Mouse (Mus musculus) c-Kit-positive CD71-negative TER-119-negative erythroid progenitor cells, embryonic 14.5 days (primary cell): ENCODE results near the gene Hnrnph3.

Experiments used
- DNase-seq: peaks from one replicate; pipeline ENCODE4 v3.0.0-alpha.2; 2013; ENCODE audit warnings: low read depth

Hnrnph3 gene

DNA sequence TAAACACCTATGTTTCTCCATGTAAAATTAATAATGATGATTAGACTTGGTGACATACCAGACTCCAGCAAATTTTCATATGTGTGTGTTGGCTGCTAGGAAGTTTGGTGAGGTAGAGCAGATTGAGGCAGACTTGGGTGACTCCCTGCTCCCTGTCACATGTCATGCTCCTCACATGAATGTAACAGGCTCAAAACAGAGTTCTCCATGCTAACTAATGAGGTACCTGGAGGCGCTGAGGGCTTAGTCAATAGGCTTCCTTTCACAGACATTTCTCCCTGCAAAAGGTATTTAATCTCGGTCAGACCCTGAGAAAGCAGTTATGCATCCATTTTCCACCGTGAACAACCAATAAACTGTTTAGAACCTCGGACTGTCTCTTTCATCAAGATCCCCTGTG, 4.4 kb upstream of the Hnrnph3 start:
- no peak for DNase-seq

DNA sequence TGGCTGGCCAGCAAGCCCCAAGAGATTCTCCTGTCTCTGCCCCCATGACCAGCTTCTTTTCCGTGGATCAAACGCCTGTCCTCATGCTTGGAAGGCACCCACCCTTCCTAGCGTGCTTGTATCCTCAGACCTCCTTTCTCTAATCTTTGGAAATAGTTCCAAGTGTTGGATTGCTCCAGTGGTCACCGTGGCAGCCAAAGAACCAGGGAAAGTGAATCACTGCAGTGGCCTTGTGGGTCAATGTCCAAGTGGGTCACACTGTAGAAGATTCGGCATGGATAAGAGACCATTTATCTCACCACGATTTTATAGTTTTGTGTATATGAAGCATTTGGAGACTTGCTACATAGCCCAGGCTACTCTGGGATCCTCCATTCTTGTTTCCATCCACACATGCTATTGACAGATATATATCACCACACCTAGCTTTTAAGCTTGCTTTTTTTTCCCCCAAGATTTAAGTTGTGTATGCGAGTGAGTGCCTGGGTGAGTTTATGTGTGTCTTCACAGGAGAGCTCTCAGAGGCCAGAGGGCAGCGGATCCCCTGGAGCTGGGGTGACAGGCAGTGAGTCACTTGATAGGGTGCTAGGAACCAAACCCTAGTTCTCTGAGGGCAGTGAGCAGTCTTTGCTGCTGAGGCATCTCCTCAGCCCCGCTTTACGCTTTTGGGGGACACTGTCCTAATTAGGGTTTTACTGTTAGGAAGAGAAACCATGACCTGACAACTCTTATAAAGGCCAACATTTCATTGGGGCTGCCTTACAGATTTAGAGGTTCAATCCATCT, 3.6 kb upstream of the Hnrnph3 start:
- no peak for DNase-seq

DNA sequence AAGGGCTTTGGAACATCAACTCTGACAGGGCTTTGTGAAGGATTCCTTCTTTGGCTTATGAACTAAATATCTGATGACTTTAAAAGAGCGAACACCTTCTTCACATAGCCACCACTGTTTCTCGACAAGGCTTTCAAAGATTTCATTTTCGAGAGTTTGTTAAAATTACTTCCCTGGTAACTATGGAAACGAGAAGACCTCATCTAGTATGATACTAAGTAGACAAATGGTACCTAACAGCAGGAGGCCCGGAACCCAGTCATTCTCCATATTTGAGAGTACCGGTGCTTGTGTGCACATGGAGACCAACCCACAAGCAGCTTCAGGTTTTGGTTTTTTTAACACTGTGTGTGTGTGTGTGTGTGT, 2.8 kb upstream of the Hnrnph3 start:
- DNase-seq = no peak

DNA sequence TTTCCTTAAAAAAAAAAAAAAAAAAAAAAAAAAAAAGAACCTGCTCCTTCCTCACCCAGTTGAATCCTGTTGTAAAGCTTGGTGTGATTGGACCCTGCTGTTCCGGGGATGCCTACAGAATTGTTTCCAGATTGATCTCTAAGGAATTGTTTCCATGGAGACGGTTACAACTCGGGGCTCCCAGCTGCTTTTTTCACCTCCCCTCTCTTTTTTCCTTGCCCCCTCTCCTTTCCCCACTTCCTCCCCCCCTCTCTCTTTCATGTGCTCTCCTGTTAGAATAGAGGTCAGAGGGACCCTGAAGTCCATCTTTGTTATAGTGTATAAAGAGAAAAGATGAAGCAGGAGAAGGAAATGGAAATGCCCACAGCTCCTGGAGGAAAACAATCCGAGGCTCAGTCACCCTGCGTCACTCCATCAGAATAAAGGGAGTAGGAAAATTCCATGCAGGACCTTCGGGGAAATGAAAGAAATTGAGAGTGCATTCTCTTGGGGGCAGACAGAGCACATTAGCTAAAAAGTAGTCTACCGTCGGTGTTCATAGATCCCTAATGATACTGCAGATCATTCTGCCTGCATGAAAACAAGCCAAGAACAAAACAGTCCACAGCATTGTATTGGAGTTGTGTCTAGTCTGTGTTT, 2.3 kb upstream of the Hnrnph3 start:
- no peak for DNase-seq

DNA sequence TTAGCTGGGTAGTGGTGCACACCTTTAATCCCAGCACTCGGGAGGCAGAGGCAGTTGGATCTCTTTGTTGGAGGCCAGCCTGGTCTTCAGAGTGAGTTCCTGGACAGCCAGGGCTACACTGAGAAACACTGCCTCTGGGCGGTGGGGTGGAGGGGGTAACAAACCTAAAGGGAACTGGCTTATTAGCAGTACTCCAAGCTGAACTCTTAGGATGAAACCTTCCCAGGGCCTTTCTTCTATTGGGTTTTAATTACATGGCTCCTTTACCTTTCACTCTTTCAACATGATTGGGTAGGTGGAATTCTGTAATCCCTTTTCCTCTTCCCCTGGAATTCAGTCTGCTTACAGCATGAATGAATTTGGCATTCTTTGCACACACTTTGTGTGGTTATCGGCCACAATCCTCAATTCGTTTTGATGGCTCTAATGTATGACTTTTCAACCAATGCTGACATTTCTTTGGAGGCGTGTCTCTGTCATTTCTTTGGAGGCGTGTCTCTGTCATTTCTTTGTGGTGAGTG, 1.5 kb upstream of the Hnrnph3 start:
- DNase-seq = no peak

DNA sequence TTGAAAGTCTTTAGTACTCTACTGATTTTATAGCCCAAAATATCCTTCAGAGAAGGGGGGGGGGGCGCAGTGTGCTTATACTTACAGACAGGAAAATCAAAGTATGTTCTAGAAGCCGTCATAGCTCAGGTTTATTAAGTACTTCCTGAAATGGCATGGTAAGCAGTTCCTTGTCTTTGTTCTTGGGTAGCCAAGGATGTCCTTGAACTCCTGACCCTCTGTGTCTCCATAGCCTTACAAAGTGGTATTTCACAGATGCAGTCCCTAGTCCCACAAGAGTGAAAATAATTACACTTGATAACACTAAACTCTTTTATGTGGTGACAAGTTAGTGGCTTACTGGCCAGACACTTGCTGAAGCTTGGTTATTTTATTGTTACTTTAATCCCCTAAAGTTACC, 999 bp upstream of the Hnrnph3 start:
- no peak for DNase-seq

DNA sequence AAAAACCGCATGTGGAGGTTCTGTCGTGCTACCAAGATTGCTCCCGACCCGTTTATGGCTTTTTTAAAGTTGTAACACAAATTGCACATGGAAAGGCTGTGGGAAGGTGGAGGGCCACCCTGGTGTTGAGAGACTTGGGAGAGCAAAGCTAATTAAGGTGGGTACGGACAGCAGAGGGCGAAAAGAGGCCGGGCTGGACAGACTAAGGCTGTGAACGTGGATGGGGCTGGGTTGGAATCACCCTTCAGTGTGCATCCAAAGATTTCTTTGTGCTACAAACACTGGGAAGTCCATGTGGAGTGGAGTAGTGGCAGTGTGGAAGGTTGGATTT, 528 bp upstream of the Hnrnph3 start:
- no peak for DNase-seq

DNA sequence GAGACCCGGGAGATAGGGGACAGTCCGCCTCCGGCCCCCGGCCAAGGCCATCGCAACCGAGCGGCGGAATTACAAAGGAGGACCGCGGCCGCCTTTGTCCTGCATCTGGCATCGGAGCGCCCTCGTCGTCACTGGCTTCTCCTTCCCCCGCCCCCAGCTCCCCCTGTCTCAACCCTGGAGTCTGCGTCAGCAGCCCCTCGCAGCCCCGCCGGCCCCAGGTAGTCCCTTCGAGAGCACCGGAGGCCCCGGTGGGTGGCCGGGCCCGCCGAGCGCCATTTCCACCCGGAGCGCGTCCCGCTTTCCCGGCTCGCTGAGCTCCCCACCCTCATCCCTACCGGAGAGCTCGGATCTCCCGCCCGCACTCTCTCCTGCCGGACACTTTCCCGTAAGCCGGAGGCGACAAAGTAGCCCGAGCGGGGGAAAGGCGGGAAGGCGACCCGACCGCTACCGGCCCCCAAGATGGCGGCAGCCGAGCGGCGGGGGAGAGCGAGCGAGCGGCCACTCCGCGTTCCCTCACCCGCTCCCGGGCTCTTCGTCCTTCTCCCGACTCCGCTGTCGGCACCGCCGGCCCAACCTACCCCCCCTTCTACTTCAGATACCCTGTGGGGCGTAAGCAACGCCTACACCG, 782 bp downstream of the Hnrnph3 start:
- DNase-seq = no peak

DNA sequence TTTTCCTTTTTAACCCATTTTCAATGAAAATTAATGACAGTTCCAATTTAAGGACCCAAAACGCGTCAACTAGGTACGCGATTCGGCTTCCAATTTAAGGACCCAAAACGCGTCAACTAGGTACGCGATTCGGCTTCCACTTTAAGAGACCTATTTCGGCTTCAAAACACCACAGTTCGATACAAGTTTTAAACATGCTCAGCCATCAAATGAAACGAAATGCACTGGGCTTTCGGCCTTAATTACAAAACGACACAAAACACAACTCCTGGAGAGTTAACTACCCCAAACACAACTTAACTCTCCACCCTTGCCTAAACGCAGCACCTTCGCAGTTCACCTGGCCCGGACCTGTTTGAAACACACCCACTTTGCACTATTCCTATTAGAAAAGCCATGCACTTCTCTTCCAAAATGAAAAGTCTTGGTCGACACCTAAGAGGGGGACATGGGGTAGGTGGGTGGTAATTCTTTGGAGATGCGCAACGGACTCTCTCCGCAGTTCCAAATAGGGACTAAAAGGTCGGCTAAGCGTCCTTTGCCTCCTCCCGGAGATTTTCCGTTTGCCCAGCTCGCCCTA, 1.4 kb downstream of the Hnrnph3 start:
- DNase-seq = no peak

DNA sequence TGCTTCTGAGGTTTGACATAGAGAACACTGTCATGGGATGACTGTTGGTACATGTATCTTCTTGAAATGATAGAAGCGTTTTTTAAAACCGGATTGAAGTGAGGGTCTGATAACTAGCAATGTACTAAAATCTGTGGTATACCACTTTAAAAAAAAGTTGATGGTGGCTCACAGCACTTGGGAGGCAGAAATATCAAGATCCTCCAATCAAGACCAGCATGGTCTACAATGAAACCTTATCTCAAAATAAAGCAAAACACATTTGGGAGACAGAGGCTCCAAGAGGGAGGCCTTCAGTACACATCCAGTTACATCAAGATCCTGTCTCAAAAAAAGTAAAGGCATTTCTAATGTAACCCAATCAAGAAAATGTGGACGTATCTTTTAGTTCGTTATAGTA, 2.3 kb downstream of the Hnrnph3 start:
- no peak for DNase-seq

DNA sequence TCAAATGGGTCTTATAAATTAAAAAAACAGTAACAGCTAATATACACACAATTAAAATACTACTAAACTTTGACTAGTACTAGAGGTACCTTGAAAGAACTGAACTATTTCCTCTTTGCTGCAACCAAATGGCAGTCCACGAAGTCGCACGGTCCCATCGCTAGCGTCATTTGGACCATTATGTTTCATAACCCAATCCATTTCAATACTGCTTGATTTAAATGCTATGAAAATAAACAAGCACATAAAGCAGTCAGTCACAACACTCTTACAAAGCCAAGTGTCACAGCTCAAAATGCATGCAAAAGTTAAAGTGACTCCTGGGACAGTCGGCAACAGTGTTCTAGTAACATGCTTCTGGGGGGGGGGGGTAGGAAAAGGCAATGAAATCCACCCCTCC, 4.7 kb downstream of the Hnrnph3 start:
- DNase-seq = no peak

DNA sequence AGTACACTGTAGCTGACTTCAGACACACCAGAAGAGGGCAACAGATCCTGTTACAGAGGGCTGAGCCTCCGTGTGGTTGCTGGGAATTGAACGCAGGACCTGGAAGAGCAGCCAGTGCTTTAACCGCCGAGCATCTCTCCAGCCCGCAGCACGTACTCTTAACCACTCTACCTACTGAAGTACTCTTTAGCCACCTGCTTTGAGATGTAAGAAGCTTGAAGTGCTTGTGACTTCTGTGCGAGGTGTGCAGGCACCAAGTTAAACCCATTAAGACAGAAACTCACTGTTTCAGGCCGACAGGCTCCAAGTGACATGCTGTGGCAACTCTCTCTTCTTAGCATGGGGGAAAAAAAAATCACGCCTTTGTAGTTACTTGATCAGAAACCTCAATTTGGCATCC, 9.8 kb downstream of the Hnrnph3 start:
- DNase-seq = no peak

DNA sequence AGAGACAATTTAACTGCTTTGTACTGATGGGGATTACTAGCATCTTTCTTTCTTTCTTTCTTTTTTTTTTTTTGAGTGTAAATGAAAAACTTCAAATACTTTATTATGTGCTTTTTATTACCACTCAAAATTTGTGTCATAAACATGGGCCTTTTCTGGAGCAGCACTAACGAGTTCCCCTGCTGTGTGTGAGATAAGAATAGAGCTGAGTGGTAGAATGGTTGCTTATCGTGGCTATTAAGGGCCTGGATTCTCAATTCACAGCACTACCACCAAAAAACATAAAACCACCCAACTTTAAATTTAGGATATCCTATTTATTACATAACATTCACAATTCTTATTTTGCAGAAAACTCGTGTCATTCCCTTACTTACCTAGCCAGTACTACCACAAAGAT, 10.5 kb downstream of the Hnrnph3 start:
- DNase-seq = no peak

DNA sequence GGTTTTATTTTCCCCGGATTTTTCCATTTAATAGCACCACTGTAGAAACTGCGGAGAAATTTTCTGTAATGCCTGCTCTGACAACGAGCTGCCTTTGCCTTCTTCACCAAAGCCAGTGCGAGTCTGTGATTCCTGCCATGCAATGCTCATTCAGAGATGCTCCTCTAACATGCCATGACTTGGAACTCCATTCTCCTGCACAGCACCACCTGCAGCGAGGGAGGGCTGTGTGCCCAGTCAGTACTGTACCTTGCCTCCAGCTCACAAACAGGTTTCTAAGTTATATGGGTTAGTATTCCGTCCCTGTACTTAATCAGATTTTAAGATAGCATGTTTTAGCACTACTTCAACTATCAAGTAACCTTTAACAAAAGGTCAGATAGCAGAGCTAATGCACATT, 12.5 kb downstream of the Hnrnph3 start:
- DNase-seq = no peak

DNA sequence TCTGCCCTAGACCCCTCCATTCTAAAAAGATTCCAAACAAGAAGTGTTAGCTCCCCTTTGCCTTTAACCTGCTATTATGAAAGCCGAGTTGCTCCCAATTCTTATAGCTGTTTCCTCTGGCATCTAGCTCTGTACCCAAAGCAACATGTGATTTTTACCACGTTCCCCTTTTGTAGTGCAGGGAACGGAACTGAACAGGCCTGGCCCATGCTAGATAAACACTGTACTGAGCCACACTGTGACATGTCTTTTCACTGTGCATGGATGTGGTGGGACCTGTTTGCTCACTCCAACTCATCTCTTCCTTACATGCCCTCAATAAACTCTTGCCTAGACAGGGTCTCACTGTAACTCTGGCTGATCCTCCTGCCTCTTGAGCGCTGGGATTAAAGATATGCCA, 13.7 kb downstream of the Hnrnph3 start:
- no peak for DNase-seq

DNA sequence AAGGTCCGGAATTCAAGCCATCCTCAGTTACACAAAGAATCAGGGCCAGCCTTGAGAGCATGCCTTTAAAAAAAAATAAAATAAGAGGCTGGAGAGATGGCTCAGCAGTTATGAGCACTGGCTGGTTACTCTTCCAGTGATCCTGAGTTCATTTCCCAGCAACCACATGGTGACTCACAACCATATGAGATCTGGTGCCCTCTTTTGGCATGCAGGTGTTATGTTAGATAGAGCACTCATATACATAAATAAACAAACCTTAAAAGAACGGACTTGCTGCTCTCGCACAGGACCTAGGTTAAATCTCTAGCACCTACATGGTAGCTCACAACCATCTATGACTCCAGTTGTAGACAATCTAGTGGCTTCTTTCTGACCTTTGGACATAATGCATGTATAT, 15.8 kb downstream of the Hnrnph3 start:
- no peak for DNase-seq

DNA sequence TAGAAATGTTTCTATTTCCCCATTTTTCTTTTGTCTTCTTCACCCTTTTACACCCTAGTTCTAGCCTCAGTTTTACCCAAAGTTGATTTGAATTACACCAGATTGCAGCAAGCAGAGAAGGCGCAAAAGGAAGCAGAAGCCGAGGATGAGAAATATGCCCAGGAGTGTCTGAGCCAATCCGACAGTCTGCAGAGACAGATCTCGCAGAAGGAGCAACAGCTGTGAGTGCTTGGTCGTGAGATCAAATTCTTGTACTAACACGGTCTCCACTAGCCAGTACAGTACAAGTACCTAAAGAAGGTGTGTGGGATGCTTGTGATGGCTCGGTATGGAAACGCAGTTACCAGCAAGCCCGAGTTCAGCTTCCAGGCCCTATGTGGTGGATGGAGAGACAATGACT, 19.5 kb downstream of the Hnrnph3 start:
- no peak for DNase-seq

DNA sequence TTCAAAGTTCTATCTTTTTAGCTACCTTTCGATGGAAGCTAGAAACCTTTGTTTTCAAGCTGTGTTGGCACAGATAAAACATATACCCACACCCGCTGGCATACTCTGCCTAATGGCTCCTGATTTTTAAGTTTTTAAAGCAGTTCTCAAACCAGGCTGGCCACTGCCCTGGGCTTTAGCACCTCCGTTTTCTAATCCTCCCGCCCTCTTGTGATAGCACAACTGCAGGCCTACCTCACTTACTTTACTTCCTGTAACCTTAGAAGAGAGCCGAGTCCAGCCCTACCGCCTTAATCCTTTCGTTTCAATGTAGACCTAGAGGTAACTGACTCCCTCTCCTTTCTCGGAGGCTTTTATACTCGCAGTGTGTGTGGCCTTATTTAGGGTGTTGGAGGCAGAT, 20.8 kb downstream of the Hnrnph3 start:
- DNase-seq = no peak

DNA sequence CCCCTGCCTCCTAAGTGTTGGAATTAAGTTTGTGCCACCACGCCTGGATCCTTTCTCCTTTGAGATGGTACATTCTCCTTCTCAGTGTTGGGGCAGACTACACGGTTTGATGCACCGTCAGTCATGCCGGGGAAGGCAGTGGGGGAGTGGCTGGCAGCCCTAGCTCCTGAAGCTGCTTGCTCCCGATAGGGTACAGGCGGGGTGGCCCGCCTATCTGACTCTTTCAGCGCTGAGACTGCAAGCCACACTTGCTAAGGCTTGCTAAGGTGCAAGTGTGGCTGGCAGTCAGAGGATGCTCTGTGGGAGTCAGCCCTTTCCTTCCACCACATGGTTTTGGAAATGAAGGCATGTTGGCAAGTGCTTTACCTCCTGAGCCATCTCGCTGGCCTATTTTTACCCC, 23.4 kb downstream of the Hnrnph3 start:
- no peak for DNase-seq

DNA sequence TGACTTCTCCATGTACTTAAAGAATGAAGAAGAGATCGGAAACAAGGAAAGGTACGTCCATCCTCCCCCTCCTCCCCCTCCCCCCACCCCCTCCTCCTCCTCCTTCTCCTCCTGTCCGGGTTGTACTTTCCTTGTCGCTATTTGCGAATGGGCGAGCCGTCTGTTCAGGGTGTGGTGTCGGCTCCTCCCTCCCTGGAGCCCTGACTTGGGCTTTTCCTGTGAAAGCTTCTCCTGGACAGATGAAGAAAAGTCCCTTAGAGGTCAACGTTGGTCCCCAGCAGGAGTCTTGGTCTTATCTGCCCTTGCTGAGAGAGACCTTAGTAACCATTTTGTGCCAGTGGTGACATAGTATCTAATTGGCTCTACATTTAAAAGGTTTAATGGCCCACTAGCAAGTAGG, 30.0 kb downstream of the Hnrnph3 start:
- no peak for DNase-seq

DNA sequence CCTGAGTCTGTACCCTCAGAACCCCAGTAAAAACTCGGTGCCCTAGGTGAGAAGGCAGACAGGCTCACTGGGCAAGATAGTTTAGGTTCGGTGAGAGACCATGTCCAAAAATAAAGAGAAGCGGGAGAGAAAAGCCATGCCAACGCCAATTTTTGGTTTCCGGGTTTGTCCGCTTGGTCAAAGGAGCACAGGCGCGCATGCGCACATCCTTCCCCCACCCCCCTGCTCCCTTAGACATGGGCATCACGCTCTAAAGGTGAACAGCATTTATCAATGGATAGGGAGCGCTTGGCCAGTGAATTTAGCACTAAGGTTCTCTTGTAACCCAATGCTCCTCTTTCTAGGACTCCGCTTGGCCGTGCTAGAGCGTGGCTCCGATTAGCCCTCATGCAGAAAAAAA, 33.4 kb downstream of the Hnrnph3 start:
- no peak for DNase-seq

DNA sequence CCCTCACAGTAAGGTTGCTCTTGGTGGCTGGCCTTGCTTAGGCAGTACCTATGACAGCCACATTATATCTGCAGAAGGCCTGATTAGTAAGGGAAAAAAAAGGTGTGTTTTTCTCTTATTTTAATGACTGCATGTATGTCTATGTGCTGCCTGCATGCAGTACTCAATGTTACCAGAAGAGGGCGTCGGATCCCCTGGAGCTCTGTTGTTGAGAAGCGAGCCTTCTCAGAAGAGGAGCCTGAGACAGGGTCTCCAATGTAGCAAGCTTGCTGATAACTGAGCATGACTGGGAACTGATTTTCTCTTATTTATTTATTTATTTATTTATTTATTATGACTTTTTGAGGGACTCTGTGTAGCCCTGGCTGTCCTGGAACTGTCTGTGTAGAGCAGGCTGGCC, 36.7 kb downstream of the Hnrnph3 start:
- peak; percentile 46 for DNase-seq

DNA sequence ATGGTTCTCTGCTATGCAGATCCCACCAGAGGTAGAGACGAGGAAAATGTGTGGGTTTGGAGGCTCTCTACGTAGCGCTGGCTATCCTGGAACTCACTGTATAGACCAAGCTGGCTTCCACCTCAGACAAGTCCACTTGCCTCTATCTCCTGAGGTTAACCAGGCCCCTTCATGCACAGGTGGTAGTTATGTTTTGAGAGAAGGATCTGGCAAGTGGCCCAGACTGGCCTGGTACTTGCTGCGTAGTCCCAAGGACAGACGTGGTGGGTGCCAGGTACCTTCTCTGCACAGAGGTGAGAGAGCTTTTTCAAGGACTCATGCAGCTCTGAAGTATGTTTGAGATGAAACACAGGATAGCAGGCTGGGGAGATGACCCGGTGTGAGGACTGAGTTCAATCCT, 39.5 kb downstream of the Hnrnph3 start:
- no peak for DNase-seq
